Mouse (Mus musculus) C2C12 (cell line): ENCODE measurements at regions not wholly inside any gene's neighbourhood (a gene's known extent, or its start where the extent isn't known, plus 50 kb on each side); places are given as distances from the start of the nearest gene placed in this dataset.

Experiments used
- CTCF ChIP-seq: IDR thresholded peaks from one replicate; pipeline ENCODE4 v1.5.1; 2011; ENCODE audit not compliant: control insufficient read depth, insufficient read depth, insufficient read length
- USF1 ChIP-seq: IDR thresholded peaks from one replicate; pipeline ENCODE4 v1.6.1; 2011; ENCODE audit warnings: low read depth, mild to moderate bottlenecking, control low read depth, moderate library complexity

GRCm38 (mm10) chr14:72887470-72888071, 161.3 kb downstream of the Cysltr2 start:
- TF ChIP-seq CTCF (no peak), USF1 (no peak)
